Mouse (Mus musculus): Measurements from ENCODE around the gene Crlf3. TPM values are rescaled to one million over a fixed set of nuclear protein-coding genes. Genes with fewer than 3 reads are reported as not detected.
"Not testable (repeated sequence)": the region's sequence is repeated elsewhere in the genome, so short reads cannot be mapped to it uniquely, and the experiment has no call there.

Gene Crlf3
- polyA plus RNA-seq, 1 experiment: 49.7 TPM

GRCm38 (mm10) chr11:80019792-80020191 lies 61.0 kb downstream of the Crlf3 start:
- Histone ChIP-seq H3K4me3 (ENCODE audit: extremely low read depth, insufficient read depth, insufficient read length) (no peak overlapping the region), H3K27me3 (ENCODE audit: control insufficient read depth, insufficient read depth, low read length) (no peaks in the 10 kb centered on the region), H3K4me1 (ENCODE audit: control insufficient read depth, insufficient read depth, insufficient read length) (no peaks in the 10 kb centered on the region), H3K36me3 (ENCODE audit: control insufficient read depth, insufficient read depth, low read length) (peaks cover 14% of the 10 kb centered on the region), H3K27ac (ENCODE audit: insufficient read depth, low read length) (no peak overlapping the region)
- DNase-seq (ENCODE audit: low read depth in 1 of 2, low spot score in 2 of 2): no peak
- no peak for TF ChIP-seq CTCF (IDR thresholded peaks at IDR 0.05; ENCODE audit: extremely low read depth, insufficient read depth, insufficient read length, insufficient replicate concordance)
- no peak for TF ChIP-seq POLR2A (IDR thresholded peaks at IDR 0.05; ENCODE audit: low read depth, low read length)
- WGBS: 88% methylated on average over 1 of the region's 1 CpGs

- H3K27ac ChIP-seq (ENCODE audit: insufficient read depth, low read length); H3K27me3 ChIP-seq (ENCODE audit: control insufficient read depth, insufficient read depth, low read length); DNase-seq (ENCODE audit: low read depth in 1 of 2, low spot score in 2 of 2); H3K4me1 ChIP-seq (ENCODE audit: control insufficient read depth, insufficient read depth, insufficient read length); H3K4me3 ChIP-seq (ENCODE audit: extremely low read depth, insufficient read depth, insufficient read length): not testable (repeated sequence)
- 94% methylated on average over 5 of the region's 5 CpGs for WGBS
- peaks cover 19% of the 10 kb centered on the region for H3K36me3 ChIP-seq (ENCODE audit: control insufficient read depth, insufficient read depth, low read length)
Observed at GRCm38 (mm10) chr11:80016533-80016932, 64.3 kb downstream of the Crlf3 start.

Other genes with a start within 250 kb of the Crlf3 start
- gene Utp6, start 118.6 kb downstream of the Crlf3 start, polyA plus RNA-seq (2012; rRNA removed): 2.6 and 2.7 TPM in 2 replicates
- 3.6 and 4.7 TPM in 2 replicates for gene Suz12, start 87.9 kb downstream of the Crlf3 start, polyA plus RNA-seq (2012; rRNA removed)
- 0.60 and 0.62 TPM in 2 replicates for gene Atad5, start 8.4 kb upstream of the Crlf3 start, polyA plus RNA-seq (2012; rRNA removed)
- 1.9 and 2.2 TPM in 2 replicates for gene Tefm, start 61.2 kb upstream of the Crlf3 start, polyA plus RNA-seq (2012; rRNA removed)
- gene Adap2, start 73.1 kb upstream of the Crlf3 start, polyA plus RNA-seq (2012; rRNA removed): 12.6 and 16.4 TPM in 2 replicates
- gene Rnf135, start 102.9 kb upstream of the Crlf3 start, polyA plus RNA-seq (2012; rRNA removed): 7.3 and 10.0 TPM in 2 replicates
- gene Rhot1, start 128.0 kb upstream of the Crlf3 start, polyA plus RNA-seq (2012; rRNA removed): 4.0 and 5.4 TPM in 2 replicates
- 2.2 and 2.9 TPM in 2 replicates for gene Rhbdl3, start 219.9 kb upstream of the Crlf3 start, polyA plus RNA-seq (2012; rRNA removed)